ENCODE assay signal across 9 mouse cellular contexts in genomic region chr10:59817528-59817927, GRCm38 (mm10).
DNase-seq lines count a peak whose midpoint lies in the region; ATAC-seq and TF ChIP-seq lines count a peak whose summit lies in the region.
"Had no signal": no experiment of that assay in that cellular context is flagged by ENCODE, and none has a peak within 500 bp of the region (broad histone marks: within the 10 kb centered on the region; RNA-seq: fewer than 3 reads in every experiment).

No protein-coding gene starts in this region.

- H3K36me3 ChIP-seq in intestine, postnatal 0 days (ENCODE audit: control insufficient read depth, insufficient read depth): no peaks in the 10 kb centered on the region
- no peaks in the 10 kb centered on the region for H3K36me3 ChIP-seq in intestine, embryonic 15.5 days
- H3K36me3 ChIP-seq in MEL (ENCODE audit: control insufficient read depth in 1 of 2, insufficient read depth in 2 of 2, low read length in 2 of 2): peaks cover 0 to 2% of the 10 kb centered on the region in 2 experiments; a peak in 1 of 4 replicates

- no peaks in the 10 kb centered on the region for H3K27me3 ChIP-seq in intestine, postnatal 0 days (replicated peaks; ENCODE audit: control insufficient read depth, insufficient read depth, low read length)
- H3K27me3 ChIP-seq in intestine, embryonic 15.5 days (replicated peaks): no peaks in the 10 kb centered on the region
- H3K27me3 ChIP-seq in MEL (ENCODE audit: control insufficient read depth in 1 of 2, insufficient read depth in 2 of 2, low read length in 2 of 2): no peaks in the 10 kb centered on the region

- no peak overlapping the region for H3K9ac ChIP-seq in intestine, postnatal 0 days (ENCODE audit: low read depth, low read length)
- H3K9ac ChIP-seq in intestine, embryonic 15.5 days: no peak overlapping the region
- no peak overlapping the region for H3K9ac ChIP-seq in MEL (ENCODE audit: control insufficient read depth, low read depth, low read length, poor library complexity, severe bottlenecking)

- TF ChIP-seq POLR2A in MEL (IDR thresholded peaks at IDR 0.05; ENCODE audit: control insufficient read depth in 1 of 2, insufficient read depth in 1 of 2, low read depth in 1 of 2, low read length in 2 of 2, poor library complexity in 1 of 2): no peak
- no peak for TF ChIP-seq POLR2A in embryonic fibroblast, embryonic 13.5 days (IDR thresholded peaks at IDR 0.05; ENCODE audit: low read depth, low read length)

- H3K4me1 ChIP-seq in intestine, postnatal 0 days (replicated peaks; ENCODE audit: control insufficient read depth, insufficient read depth, low read length): no peaks in the 10 kb centered on the region
- no peaks in the 10 kb centered on the region for H3K4me1 ChIP-seq in intestine, embryonic 15.5 days (replicated peaks)
- peaks cover 0 to 3% of the 10 kb centered on the region in 2 experiments; a peak in 1 of 4 replicates for H3K4me1 ChIP-seq in MEL (ENCODE audit: control insufficient read depth in 1 of 2, insufficient read depth in 2 of 2, low read length in 2 of 2)
- no peaks in the 10 kb centered on the region for H3K4me1 ChIP-seq in embryonic fibroblast, embryonic 13.5 days (ENCODE audit: control insufficient read depth, insufficient read depth, low read length)

- H3K9me3 ChIP-seq in intestine, postnatal 0 days (ENCODE audit: control insufficient read depth): no peaks in the 10 kb centered on the region
- no peaks in the 10 kb centered on the region for H3K9me3 ChIP-seq in intestine, embryonic 15.5 days
- H3K9me3 ChIP-seq in MEL (replicated peaks; ENCODE audit: insufficient read depth, low read length): no peaks in the 10 kb centered on the region

- no peak overlapping the region for H3K27ac ChIP-seq in intestine, postnatal 0 days (ENCODE audit: low read depth, low read length)
- no peak overlapping the region for H3K27ac ChIP-seq in intestine, embryonic 15.5 days
- H3K27ac ChIP-seq in MEL (ENCODE audit: control insufficient read depth, low read depth, low read length): no peak overlapping the region
- no peak overlapping the region for H3K27ac ChIP-seq in embryonic fibroblast, embryonic 13.5 days (ENCODE audit: insufficient read depth, low read length)

- no peak overlapping the region for H3K4me2 ChIP-seq in intestine, postnatal 0 days (replicated peaks; ENCODE audit: low read depth)
- no peak overlapping the region for H3K4me2 ChIP-seq in intestine, embryonic 15.5 days (replicated peaks)

- TF ChIP-seq RAD21 in MEL (IDR thresholded peaks at IDR 0.05; ENCODE audit: low read depth, low read length): peak; percentile 74

- WGBS in intestine, postnatal 0 days: 34% methylated on average over 2 of the region's 2 CpGs
- 54% methylated on average over 2 of the region's 2 CpGs for WGBS in intestine, embryonic 15.5 days

- no peaks in the 10 kb centered on the region for H3K79me2 ChIP-seq in MEL (ENCODE audit: control insufficient read depth, insufficient read depth, low read length, poor library complexity)

- H3K4me3 ChIP-seq in intestine, postnatal 0 days (ENCODE audit: low read depth, low read length): no peak overlapping the region
- H3K4me3 ChIP-seq in intestine, embryonic 15.5 days (replicated peaks): no peak overlapping the region
- H3K4me3 ChIP-seq in MEL (ENCODE audit: control insufficient read depth in 1 of 2, insufficient read depth in 1 of 2, low read depth in 2 of 2, low read length in 2 of 2): no peak overlapping the region
- no peak overlapping the region for H3K4me3 ChIP-seq in embryonic fibroblast, embryonic 13.5 days (ENCODE audit: insufficient read depth, low read length)

- ATAC-seq in intestine, postnatal 0 days: peak; percentile 31; the same call in 1 of the 2 replicates
- no peak for ATAC-seq in intestine, embryonic 15.5 days
- ATAC-seq: activated CD4-positive, CD25-positive, alpha-beta regulatory T cell, adult 4 months had no signal

- TF ChIP-seq CTCF in intestine, postnatal 0 days (IDR thresholded peaks at IDR 0.05; ENCODE audit: low read depth): peak; percentile 79
- peak; percentile 50 to 73 (median 63) for TF ChIP-seq CTCF in MEL (IDR thresholded peaks at IDR 0.05 in 2 of 3, conservative IDR thresholded peaks at IDR 0.05 in 1 of 3; ENCODE audit: control insufficient read depth in 1 of 3, insufficient read depth in 1 of 3, low read depth in 2 of 3, low read length in 3 of 3, poor library complexity in 1 of 3, severe bottlenecking in 1 of 3)
- TF ChIP-seq CTCF in embryonic fibroblast, embryonic 13.5 days (IDR thresholded peaks at IDR 0.05; ENCODE audit: borderline replicate concordance, insufficient read depth, low read length): 0 out of 2 replicates have a peak, but pooled peaks have one; percentile 17

- peak; percentile 49 for DNase-seq in 3T3-L1 (ENCODE audit: low read depth, low spot score)
- DNase-seq in MEL (ENCODE audit: low read depth, low spot score): peak; percentile 45
- no peak for DNase-seq in right cerebral cortex, postnatal 14 days
- DNase-seq in urinary bladder, adult 18-20 months (ENCODE audit: low spot score in 2 of 2): no peak
- no peak for DNase-seq in layer of hippocampus, postnatal 25 days (ENCODE audit: extremely low spot score in 1 of 2, low spot score in 1 of 2)

- no peak for TF ChIP-seq EP300 in MEL (IDR thresholded peaks at IDR 0.05; ENCODE audit: low read depth in 1 of 2, low read length in 2 of 2)

TF ChIP-seq in MEL, 35 proteins besides CTCF, POLR2A, EP300 and RAD21:
- TF ChIP-seq TBP (IDR thresholded peaks at IDR 0.05; ENCODE audit: low read depth, low read length) (no peak), ZC3H11A (IDR thresholded peaks at IDR 0.05; ENCODE audit: low read depth, low read length) (peak; percentile 45; the same call in 1 of the 2 replicates), SMC3 (IDR thresholded peaks at IDR 0.05; ENCODE audit: low read depth, low read length) (peak; percentile 82)
TF ChIP-seq in MEL: peak in this region for 2.

Comparison
In these comparisons a context has a peak if more than half of its experiments do, and no peak if none do; other contexts are left out.
1. CTCF ChIP-seq: peak in every context shown above with its lines; median percentile 79 in intestine, postnatal 0 days; 63 in MEL; 17 in embryonic fibroblast, embryonic 13.5 days.
2. DNase-seq: peak in 3T3-L1 (single experiment) and MEL (single experiment); none in right cerebral cortex, postnatal 14 days (single experiment), urinary bladder, adult 18-20 months (0 of 2) and layer of hippocampus, postnatal 25 days (0 of 2).